Mouse (Mus musculus) CD4-positive, CD25-positive, alpha-beta regulatory T cell (primary cell): ENCODE measurements around the gene Vmn1r184. TPM values are rescaled to one million over a fixed set of nuclear protein-coding genes. Genes with fewer than 3 reads are reported as not detected.

ENCODE experiments used
- polyA plus RNA-seq: library from polyadenylated mRNA; unstranded; fragments of 100-300 nt; shearing (Covaris generic); gene quantifications from one replicate; pipeline ENCODE4 v1.2.1, GENCODE M21; 2017

Vmn1r184 gene
- 0.06 TPM for polyA plus RNA-seq

GRCm38 (mm10) chr7:26260034-26260433 is at the start of gene Vmn1r184:
TSS of gene Vmn1r184 (plus strand) at chr7:26260334.

GRCm38 (mm10) chr7:26306926-26307325 is 46.8 kb downstream of the Vmn1r184 start, which contains the start of gene Cyp2a4:
TSS of gene Cyp2a4 (plus strand) at chr7:26307169.

Other genes starting within 250 kb of the Vmn1r184 start
- not detected for gene Cyp2b13, start 198.8 kb upstream of the Vmn1r184 start, polyA plus RNA-seq
- gene Cyp2b9, start 86.9 kb upstream of the Vmn1r184 start, polyA plus RNA-seq: not detected
- gene Cyp2a4, start 46.8 kb downstream of the Vmn1r184 start, polyA plus RNA-seq: not detected
- 0.06 TPM for gene Nlrp9c, start 143.4 kb downstream of the Vmn1r184 start, polyA plus RNA-seq
- 0.08 TPM for gene Nlrp4a, start 174.8 kb downstream of the Vmn1r184 start, polyA plus RNA-seq